Mouse (Mus musculus) spleen, postnatal 36 days (tissue): ENCODE measurements around the gene Slc45a1.
"Not testable (repeated sequence)": the region's sequence is repeated elsewhere in the genome, so short reads cannot be mapped to it uniquely, and the experiment has no call there.

Experiments
- DNase-seq, 2 experiments: peaks; one replicate each; pipeline ENCODE4 v3.0.0; 2022; ENCODE audit warnings: low spot score in 2 of 2, mixed read lengths in 1 of 2

Gene Slc45a1

GRCm38 (mm10) chr4:150605804-150606203 lies 46.2 kb downstream of the Slc45a1 start:
- DNase-seq: peak in 1 of 2 experiments; percentile 36

GRCm38 (mm10) chr4:150603366-150604061 lies 48.5 kb downstream of the Slc45a1 start:
- no peak for DNase-seq

GRCm38 (mm10) chr4:150601489-150601888 lies 50.5 kb downstream of the Slc45a1 start:
- DNase-seq: no peak

- not testable (repeated sequence) for DNase-seq
These were observed 51.5 kb downstream of the Slc45a1 start for GRCm38 (mm10) chr4:150600503-150600902.

GRCm38 (mm10) chr4:150599119-150599992 lies 52.6 kb downstream of the Slc45a1 start:
- no peak for DNase-seq

- DNase-seq: no peak
These were observed 53.3 kb downstream of the Slc45a1 start for GRCm38 (mm10) chr4:150598686-150599085.

GRCm38 (mm10) chr4:150595991-150596390 lies 56.0 kb downstream of the Slc45a1 start:
- no peak for DNase-seq

- DNase-seq: no peak
These were observed 56.9 kb downstream of the Slc45a1 start for GRCm38 (mm10) chr4:150595071-150595470.

- no peak for DNase-seq
These were observed 57.6 kb downstream of the Slc45a1 start for GRCm38 (mm10) chr4:150594298-150594829.

- DNase-seq: no peak
These were observed 58.3 kb downstream of the Slc45a1 start for GRCm38 (mm10) chr4:150593473-150594217.

GRCm38 (mm10) chr4:150592087-150592486 lies 59.9 kb downstream of the Slc45a1 start:
- DNase-seq: no peak

GRCm38 (mm10) chr4:150591602-150592001 lies 60.4 kb downstream of the Slc45a1 start:
- no peak for DNase-seq

GRCm38 (mm10) chr4:150590621-150591282 lies 61.2 kb downstream of the Slc45a1 start:
- no peak for DNase-seq

GRCm38 (mm10) chr4:150588300-150588621 lies 63.7 kb downstream of the Slc45a1 start:
- no peak for DNase-seq

- DNase-seq: no peak
These were observed 64.2 kb downstream of the Slc45a1 start for GRCm38 (mm10) chr4:150587597-150588299.

- no peak for DNase-seq
These were observed 65.7 kb downstream of the Slc45a1 start for GRCm38 (mm10) chr4:150586275-150586674.

GRCm38 (mm10) chr4:150585800-150586199 lies 66.2 kb downstream of the Slc45a1 start:
- no peak for DNase-seq

- no peak for DNase-seq
These were observed 68.2 kb downstream of the Slc45a1 start for GRCm38 (mm10) chr4:150583777-150584135.

GRCm38 (mm10) chr4:150582966-150583776 lies 68.8 kb downstream of the Slc45a1 start:
- DNase-seq: peak; percentile 48 to 62
